Mouse (Mus musculus): ENCODE results near the gene Cbwd1. TPM values are rescaled to one million over a fixed set of nuclear protein-coding genes. Genes with fewer than 3 reads are reported as not detected.
A peak's percentile ranks its signal among the peaks of the same experiment; 100 is the strongest.

Cbwd1 gene
- total RNA-seq (2017), result 10.2 to 30.6 TPM (median 17.2 TPM) in 3 replicates

DNA sequence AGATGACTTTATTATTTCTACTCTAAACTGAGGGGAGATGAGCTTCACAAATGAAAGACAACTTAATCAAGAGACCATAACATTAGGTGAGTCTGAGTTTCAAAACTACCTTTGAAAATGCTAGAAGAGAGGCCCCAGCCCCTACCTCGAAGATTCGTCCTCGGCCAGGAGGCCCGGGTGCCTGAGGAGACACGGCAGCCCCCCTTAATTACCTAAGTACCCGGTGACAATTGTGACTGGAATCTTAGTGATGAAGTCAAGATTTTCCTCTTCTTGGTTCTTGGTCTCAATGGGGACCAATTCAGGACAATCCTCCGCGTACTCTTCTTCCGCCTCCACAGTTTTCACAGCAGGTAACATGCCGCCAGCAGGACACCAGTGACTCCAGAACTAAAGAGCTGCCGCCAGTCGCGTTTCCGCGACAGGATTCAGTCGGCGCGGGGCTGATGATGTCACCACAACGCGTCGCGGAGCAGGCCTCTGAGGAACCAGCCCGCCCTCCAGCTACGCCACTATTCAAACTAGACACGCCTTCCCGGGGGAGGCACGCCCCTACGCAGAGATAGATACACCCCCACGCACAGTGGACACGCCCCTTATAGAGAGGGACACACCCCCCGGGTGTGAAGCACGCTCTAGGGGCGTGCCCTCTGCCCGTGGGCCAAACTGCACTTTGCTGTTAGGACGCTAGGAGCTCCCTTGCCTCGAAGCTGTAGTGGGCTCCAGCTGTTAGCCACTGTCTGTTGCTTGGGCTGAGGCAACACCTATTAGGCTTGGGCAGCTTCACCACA, at the start of gene Cbwd1:
Cbwd1 (minus strand) TSS at position 439 of the 791 bp plus-strand sequence.
- peak; percentile 99 for ATAC-seq (replicated peaks; ENCODE audit: insufficient number of reproducible peaks, low FRiP score, low TSS enrichment, poor library complexity, severe bottlenecking)

DNA sequence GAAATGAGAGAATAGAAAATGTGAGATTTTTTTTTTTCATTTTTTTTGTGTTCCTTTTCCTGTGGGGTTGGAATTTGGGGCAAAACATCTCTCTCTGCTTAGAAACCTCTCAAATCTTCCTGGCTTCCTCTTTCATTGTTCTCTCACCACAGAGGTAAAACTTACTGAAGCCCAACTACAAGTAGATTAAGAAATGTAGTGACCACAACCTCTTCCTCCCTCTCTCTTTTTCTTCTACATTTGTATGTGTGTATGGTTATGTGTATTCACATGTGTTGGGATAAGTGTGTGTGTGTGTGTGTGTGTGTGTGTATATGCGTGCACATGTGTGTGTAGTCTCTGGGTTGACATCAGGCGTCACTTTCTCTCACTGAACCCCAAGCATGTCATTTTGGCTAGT, 47.1 kb upstream of the Cbwd1 start:
- 0 out of 2 replicates have a peak, but pooled peaks have one; percentile 37 for ATAC-seq (replicated peaks; ENCODE audit: insufficient number of reproducible peaks, low FRiP score, low TSS enrichment, poor library complexity, severe bottlenecking)

DNA sequence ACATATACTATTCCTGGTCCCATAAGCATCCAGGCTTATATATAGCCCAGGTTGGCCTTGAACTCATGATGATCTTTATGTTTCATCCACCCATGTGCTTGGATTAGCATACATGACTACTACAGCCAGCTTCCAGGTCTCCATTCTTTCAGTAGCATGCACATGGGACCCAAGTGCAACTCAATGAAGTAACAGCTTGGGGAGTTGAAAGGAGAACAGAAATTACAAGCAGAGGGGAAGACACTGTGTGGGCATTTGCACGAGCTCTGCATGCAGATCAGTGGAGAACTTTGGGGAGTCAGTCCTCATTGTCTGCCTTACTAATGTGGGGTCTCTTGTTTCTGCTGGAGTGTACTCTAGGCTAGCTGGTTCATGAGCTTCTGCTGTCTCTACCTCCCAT, 45.3 kb upstream of the Cbwd1 start:
- ATAC-seq (replicated peaks; ENCODE audit: insufficient number of reproducible peaks, low FRiP score, low TSS enrichment, poor library complexity, severe bottlenecking), result peak; percentile 49; the same call in 1 of the 2 replicates

DNA sequence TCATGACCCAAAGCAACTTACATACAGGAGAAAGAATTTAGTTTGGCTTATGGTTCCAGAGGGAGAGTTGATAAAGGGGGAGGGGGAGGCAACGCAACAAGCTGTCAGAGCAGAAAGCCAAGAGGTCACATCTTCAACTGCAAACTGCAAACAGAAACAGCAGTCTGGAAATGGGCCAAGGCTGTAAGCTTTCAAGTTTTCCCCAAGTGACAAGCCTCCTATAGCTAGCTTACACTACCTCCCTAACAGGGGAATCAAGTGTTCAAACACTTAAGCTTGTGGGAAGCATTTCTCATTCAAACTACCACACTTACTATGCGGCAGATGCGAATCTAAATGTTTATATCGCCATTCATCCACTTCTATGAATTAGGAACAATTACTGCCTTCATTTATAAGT, 42.4 kb upstream of the Cbwd1 start:
- ATAC-seq (replicated peaks; ENCODE audit: insufficient number of reproducible peaks, low FRiP score, low TSS enrichment, poor library complexity, severe bottlenecking), result no peak

DNA sequence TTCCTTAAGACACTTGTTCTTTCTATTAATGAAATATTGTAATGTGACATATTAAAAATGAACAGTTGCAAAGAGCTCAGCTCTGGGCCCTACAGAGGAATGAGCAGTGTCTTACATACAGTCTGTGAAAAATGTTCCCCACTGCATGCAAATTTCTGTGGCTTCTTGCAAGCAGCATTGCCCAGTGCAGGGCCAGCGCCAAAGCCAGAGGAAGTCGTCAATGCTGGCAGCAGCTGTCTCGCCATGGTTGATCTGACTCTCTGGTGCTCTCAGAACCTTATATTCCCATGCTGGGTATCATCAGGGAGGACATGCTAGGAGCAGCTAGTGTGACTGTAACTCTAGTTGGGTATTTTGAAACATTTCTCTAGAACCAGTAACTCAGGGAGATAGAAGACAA, 41.4 kb upstream of the Cbwd1 start:
- ATAC-seq (replicated peaks; ENCODE audit: insufficient number of reproducible peaks, low FRiP score, low TSS enrichment, poor library complexity, severe bottlenecking), result peak; percentile 57

DNA sequence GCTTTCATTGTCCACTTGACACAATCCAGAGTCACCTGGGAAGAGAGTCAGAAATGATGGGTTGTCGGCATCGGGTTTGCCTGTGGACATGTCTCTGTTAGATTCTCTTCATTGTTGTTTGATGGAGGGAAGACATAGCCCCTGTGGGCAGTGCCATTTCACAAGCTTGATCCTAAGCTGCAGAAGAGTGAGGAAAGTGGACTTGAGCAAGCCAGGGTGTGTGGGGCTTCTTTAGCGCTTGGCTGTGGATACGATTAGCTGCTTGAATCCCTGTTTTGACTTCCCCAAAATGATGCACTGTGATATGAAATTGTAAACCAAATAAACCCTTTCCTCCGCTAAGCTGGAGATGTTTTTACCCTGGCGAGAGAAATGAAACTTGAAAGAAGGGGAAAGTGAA, 40.6 kb upstream of the Cbwd1 start:
- ATAC-seq (replicated peaks; ENCODE audit: insufficient number of reproducible peaks, low FRiP score, low TSS enrichment, poor library complexity, severe bottlenecking), result peak; percentile 19; the same call in 1 of the 2 replicates

DNA sequence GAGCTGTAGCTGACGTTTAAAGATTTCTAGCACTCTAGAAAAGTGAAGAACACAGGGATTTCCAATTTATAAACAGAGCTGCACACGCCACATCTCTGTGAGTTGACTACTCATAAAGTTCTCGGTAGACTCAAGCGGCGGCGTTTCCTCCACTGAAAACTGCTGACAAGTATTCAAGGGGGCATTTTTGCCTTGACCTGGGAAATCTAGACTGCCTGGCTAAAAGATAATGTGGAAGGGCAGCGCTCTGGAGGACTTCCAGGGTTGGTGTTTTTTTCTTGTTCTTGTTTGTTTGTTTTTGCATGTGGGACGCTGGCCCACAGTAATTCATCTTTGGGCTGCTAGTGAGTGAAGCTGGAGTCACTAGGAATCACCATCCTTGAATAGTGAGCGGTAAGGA, 38.7 kb upstream of the Cbwd1 start:
- no peak for ATAC-seq (replicated peaks; ENCODE audit: insufficient number of reproducible peaks, low FRiP score, low TSS enrichment, poor library complexity, severe bottlenecking)

DNA sequence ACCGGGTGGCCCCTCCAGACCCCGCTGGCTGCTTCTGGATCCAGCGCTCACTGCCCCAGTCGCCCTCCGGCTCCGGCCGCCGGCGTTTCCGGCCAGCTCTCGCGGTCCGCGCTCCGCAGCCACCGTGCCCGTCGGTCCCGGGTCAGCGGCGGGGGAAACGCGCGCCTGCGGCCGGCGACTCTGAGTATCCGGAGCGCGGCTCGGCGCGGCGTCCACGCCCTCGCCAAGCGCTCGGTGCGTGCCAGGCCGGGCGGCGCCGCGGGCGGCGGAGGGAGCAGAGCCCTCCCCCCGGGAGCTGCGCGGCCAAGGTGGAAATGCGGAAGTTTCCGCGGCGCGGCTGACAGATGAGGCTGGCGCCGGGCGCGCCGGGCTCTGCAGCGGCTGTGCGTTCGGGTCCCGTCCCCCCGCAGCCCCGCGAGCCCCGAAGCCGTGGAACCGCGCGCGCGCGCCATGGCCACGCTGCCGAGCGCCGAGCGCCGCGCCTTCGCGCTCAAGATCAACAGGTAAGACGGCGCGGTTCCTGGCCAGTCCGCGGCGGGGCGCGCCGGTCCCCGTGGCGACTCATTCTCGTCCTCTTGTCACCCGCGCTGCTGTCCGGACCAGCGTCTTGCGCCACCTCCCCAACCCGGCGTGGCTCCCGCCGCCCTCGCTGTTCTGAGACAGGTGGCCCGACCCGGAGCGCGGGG, 37.9 kb upstream of the Cbwd1 start, which contains the start of gene Dock8:
Dock8 (plus strand) TSS at position 334 of the 686 bp plus-strand sequence.
- no peak for ATAC-seq (replicated peaks; ENCODE audit: insufficient number of reproducible peaks, low FRiP score, low TSS enrichment, poor library complexity, severe bottlenecking)

DNA sequence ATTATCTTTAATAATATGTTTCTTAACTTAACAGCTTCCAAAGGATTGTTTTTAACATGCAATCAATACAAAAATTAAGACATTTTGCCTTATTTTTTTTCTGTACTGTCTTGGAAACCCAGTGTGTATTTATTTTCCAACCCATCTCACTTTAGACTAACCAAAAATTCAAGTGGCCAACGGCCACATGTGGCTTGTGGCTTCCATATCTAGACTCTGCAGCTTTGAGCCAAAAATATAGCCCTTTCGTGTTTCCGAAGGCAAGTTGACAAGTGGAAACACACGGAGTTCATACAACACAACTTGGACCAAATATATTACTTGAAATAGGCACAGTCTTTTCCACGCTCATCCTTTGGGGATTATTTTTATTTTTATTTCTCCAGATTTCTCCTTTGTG, 37.2 kb upstream of the Cbwd1 start:
- ATAC-seq (replicated peaks; ENCODE audit: insufficient number of reproducible peaks, low FRiP score, low TSS enrichment, poor library complexity, severe bottlenecking), result no peak

DNA sequence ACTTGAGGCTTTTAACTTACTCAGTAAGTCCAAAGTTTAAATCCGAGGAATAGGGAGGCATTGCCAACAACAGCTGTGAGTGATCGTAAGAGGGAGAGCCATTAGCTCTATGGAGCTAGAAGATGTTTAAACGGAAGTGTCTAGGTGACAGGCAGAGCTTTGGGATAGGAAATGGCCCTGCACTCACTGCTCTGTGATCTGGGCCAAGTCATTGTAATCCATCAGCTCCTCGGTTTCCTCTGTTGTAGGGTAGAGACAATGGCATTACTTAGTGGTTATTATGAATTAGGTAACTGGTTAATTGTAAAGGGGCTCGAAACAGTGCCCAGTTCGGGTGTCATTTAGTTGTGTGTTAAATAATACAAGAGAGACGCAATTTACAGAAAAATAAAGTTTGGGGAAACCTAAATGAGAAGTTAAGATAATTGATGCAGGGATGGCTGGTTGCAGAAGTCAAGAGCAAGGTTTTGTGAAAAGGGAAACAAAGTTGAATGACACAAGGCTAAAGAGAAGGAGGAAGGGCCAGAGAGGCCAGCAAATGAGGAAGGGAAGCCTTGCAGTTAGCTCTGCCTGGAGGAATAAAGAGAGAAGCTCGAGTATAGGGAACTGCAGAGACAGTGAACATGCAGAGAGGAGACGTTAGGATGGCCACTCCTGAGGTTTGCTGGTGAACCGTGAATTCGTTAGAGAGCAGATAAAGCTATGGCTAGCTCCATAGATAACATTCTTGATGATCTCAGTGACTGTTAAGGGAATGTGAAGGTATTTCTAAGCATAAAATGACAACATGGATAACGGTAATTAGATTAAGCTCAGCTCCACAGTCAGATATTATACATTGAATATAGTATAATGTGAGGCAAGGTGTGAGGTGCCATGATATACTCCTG, 35.6 kb upstream of the Cbwd1 start:
- ATAC-seq (replicated peaks; ENCODE audit: insufficient number of reproducible peaks, low FRiP score, low TSS enrichment, poor library complexity, severe bottlenecking), result peak; percentile 80

DNA sequence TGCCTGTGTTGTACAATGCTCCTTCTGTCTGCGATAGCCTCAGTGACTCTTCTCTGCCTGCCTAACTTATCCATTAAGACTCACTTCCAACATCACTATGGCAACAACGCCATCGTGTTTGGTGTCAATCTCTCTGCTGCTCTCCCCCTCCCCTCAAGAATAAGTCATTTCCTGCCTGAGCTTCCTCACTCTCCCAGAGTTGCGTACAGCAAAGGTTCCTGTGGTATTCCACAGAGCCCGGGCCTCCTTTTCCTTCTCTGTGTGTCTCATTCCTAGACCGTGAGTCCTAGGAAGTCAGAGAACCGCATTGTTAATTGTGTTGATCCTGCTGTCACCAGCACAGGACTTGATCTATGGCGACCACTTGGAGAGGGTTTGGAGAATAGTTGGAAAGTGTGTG, 33.5 kb upstream of the Cbwd1 start:
- no peak for ATAC-seq (replicated peaks; ENCODE audit: insufficient number of reproducible peaks, low FRiP score, low TSS enrichment, poor library complexity, severe bottlenecking)

DNA sequence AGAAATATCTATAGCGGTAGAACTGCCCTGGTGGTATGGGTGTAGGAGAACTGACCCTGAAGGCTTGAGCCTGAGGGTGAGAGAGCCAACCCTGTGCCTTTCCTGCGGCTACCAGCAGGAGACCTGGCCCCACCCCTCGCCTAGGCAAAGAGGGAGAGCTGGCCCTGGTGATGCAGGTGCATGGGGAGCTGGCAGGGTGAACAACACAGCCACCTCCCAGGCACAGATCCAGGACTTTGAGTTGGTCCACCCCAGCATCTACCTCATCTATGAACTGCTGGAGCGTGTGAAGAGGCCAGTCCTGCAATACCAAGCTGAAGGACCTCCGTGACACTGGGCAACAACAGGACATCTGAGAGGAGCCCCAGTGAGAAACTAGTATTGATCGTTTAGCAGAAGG, 32.1 kb upstream of the Cbwd1 start:
- ATAC-seq (replicated peaks; ENCODE audit: insufficient number of reproducible peaks, low FRiP score, low TSS enrichment, poor library complexity, severe bottlenecking), result no peak

DNA sequence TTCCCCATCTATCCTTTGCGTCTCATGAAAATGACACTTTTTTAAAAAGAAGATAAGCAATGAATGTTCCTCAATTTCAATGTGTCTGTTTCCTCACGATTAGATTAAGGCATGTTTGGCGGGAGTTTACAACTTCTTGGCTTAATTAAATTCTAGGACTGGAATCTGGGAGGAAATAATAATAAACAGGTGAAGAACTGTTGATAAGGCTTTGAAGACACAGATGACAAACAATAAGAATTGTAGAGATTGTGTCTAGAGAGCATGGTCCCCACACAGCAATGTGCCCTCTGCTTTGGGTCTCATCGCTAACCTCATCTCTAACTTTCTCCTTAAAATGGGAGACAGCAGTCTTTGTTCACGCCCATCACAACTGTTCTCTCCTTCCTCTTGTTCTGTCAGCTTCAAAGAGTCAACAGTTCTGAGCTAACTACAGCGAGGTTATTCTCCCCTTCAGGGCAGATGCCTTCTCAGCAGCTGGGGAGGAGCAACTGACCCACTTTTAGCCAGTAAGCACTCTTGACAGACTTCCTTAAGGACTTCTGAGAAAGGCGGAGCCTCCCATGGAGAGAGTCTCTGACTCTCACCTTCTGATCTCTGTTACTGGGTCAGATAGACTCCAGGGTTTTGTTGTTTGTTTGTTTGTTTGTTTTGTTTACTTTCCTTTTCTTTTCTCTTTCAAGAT, 28.9 kb upstream of the Cbwd1 start:
- 0 out of 2 replicates have a peak, but pooled peaks have one; percentile 17 for ATAC-seq (replicated peaks; ENCODE audit: insufficient number of reproducible peaks, low FRiP score, low TSS enrichment, poor library complexity, severe bottlenecking)

DNA sequence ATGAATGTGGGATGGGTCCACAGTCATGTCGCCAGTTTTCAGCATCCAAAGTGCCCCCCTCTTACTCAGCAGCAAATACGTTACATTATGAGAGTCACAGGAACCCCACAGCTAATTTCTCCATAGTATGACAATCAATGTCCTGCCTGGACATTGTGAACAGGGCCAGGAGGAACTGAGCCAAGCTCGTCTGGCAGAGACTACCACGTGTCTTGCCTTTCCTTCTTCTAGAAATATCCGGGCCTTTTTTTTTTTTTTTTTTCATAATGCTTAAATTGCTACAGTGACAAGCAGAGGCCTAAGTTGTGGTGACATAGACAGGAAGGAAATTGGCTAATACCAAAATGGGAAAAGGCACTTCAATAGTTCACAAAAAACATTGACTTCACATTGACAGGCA, 27.4 kb upstream of the Cbwd1 start:
- peak; percentile 50 for ATAC-seq (replicated peaks; ENCODE audit: insufficient number of reproducible peaks, low FRiP score, low TSS enrichment, poor library complexity, severe bottlenecking)

DNA sequence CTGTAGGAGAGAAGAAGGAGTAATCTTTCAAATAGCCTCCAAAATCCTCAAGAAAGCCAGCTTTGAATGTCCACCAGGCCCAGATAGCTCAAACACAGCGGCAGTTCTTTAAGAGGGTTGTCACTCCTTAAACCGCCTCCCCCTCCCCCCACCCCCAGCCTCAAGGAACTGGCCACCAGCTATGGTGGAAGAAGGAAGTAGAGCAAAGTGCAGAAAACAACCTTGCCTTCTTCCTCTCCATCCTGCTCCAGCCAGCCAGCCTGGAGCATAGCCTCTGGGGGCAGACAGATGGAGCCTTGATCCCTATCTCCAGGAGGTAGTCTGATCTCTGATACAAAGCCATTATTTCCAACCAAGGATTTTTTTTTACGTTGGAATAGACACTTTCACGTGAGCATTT, 25.9 kb upstream of the Cbwd1 start:
- ATAC-seq (replicated peaks; ENCODE audit: insufficient number of reproducible peaks, low FRiP score, low TSS enrichment, poor library complexity, severe bottlenecking), result peak; percentile 70

DNA sequence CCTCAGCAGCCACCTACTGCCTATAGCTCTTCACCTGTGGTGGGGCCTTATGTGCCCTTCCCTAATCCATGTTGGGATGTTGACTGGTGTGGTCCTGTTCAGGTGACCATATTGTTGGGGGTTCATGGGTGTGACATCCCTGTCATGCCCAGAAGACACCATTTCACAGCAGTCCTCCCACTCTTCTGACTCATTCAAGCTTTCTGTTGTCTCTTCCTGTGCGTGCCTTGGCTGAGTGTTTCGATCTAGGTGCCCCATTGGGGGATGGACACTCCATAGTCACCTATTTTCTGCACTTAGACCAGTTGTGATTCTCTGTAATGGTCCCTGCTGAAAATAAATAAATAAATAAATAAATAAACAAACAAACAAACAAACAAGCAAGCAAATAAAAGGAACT, 23.6 kb upstream of the Cbwd1 start:
- ATAC-seq (replicated peaks; ENCODE audit: insufficient number of reproducible peaks, low FRiP score, low TSS enrichment, poor library complexity, severe bottlenecking), result no peak

DNA sequence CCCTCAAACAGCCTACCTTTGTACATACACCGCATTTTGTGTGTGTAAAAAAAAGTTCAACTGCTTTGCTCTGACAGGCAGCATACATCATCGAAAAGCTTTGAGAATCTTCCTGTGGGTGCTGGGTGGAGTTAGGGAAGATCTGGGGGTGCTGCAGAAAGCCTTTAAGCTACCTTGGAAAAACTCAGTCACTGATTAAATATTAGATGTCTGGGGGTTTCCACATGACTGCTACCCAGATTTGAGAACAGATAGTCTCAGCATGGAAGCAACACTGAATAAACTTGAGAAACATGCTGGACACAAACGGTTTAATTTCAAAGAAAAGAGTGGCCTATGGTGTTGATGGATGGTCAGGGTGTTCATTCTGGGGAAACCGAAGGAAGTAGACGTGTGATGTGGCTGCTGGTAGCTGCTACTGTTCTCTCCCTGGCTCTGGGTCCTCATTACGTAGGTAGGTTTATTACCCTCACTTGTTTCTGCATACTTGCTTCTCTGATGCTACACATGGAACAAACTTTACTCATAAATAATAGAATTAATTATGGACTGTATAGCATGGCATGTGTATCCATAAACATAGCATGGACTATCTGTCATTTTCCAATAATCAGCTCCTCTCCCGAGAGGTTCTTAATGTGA, 22.6 kb upstream of the Cbwd1 start:
- ATAC-seq (replicated peaks; ENCODE audit: insufficient number of reproducible peaks, low FRiP score, low TSS enrichment, poor library complexity, severe bottlenecking), result no peak

DNA sequence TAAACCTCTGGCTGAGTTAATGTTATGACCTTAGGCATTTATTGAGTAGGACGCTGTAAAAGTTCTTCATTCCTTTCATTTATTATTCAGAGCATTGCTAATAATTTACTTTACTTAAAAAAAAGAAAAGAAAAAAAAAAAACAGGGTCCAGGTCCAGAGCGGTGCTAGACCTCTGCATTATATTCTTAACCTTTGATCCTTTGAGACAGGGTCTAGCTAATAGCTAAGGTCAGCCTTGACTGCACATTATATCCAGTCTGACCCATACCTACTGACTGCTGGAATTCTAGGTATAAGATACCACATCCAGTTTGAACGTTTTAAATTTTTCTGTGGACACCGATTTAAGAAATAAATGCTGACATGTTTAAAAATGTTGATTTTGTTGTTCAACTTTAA, 21.6 kb upstream of the Cbwd1 start:
- no peak for ATAC-seq (replicated peaks; ENCODE audit: insufficient number of reproducible peaks, low FRiP score, low TSS enrichment, poor library complexity, severe bottlenecking)
